Mouse (Mus musculus): ENCODE measurements around the gene Itk.

Itk gene

GRCm38 (mm10) chr11:46286803-46287202, 102.5 kb downstream of the Itk start:
- in situ Hi-C loops (cut with MboI; ENCODE audit: low sequenced_read_pairs) = no loop called here

- in situ Hi-C loops (cut with MboI; ENCODE audit: low sequenced_read_pairs) = no loop called here
Observed at GRCm38 (mm10) chr11:46283800-46284199, 105.5 kb downstream of the Itk start.

DNA sequence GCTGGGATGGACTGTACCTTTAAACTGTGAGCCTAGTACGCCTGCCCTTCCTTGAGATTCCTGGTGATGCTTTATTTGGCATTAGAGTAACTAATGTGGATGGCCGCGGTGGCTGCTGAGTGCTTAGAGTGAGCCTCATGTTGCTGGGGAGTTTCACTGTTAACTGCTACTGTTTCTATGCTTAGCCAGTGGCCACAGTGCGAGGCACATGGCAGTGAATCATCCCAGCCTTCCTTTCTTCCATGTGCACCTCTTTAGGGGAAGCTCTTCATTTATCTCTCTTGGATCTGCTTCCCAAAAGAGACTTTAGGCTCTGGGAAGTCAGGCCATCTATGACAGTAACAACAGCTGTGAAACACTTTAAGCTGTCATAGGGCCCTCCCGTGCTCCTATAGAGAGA, 106.7 kb downstream of the Itk start:
- in situ Hi-C loops (cut with MboI; ENCODE audit: low sequenced_read_pairs) = no loop called here

DNA sequence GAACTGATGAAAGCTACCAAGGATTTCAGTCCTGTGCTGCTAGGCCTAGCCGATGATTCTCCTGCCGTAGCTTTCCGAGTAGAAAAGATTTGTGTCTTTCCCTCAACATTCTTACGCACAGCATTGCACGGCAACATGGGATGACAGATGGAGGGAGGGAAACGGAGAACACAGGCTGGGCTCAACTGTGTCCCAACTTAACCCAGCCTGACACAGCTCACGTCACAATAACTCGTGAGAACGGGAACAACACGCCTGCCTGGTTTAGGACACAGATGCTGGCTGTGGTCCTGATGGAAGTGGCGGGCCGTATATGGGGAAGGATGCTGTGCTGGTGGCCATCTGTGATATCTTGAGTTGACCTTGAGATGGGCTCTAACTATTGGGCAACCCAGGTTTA, 110.6 kb downstream of the Itk start:
- in situ Hi-C loops (cut with MboI; ENCODE audit: low sequenced_read_pairs) = no loop called here

DNA sequence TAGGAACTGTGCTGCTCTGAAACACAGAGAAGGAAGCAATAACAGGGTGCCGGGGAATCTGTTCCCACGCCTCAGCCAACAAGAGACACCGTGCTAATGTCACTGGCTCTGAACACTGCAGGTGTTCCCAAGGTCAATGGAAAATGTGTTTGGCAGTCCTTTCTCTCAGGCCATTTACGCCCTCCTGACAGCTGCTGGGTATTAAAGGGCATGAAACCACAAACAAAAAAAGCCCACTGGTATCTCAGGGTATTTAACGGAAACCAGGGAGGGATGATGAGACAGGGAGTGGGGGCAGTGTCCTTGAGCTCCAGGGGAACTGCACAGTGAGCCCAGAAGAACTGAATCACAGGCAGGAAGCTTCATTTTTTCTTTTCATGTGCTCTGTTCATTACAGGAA, 111.2 kb downstream of the Itk start:
- in situ Hi-C loops (cut with MboI; ENCODE audit: low sequenced_read_pairs) = no loop called here

- in situ Hi-C loops (cut with MboI; ENCODE audit: low sequenced_read_pairs) = no loop called here
Observed at GRCm38 (mm10) chr11:46276778-46277177, 112.5 kb downstream of the Itk start.

GRCm38 (mm10) chr11:46276168-46276567, 113.1 kb downstream of the Itk start:
- in situ Hi-C loops (cut with MboI; ENCODE audit: low sequenced_read_pairs) = no loop called here

GRCm38 (mm10) chr11:46275302-46275701, 114.0 kb downstream of the Itk start:
- in situ Hi-C loops (cut with MboI; ENCODE audit: low sequenced_read_pairs) = no loop called here
